Mouse (Mus musculus) adrenal gland, postnatal 14 days (tissue): ENCODE data around the gene Naa40. TPM values are rescaled to one million over a fixed set of nuclear protein-coding genes. Genes with fewer than 3 reads are reported as not detected.

Source experiments
- DNase-seq: peaks from one replicate; pipeline ENCODE4 v3.0.0; 2021; ENCODE audit warnings: mixed read lengths
- long read RNA-seq, 2 experiments: library from polyadenylated mRNA; stranded (forward); transcript quantifications; one replicate each; pipeline ENCODE4 v2.0.0; 2021
- total RNA-seq: library from RNA; stranded (reverse); gene quantifications from 2 replicates; pipeline ENCODE4 v1.2.3, GENCODE M21; 2021

The Naa40 gene
- total RNA-seq = 27.9 and 30.6 TPM in 2 replicates
- long read RNA-seq, experiment 1, transcript Naa40-201 (8 exons, 3,231 nt) = major isoform, 32 of 44 reads
- long read RNA-seq, experiment 1, partial matches to known transcripts = 0 of 44 reads
- long read RNA-seq, experiment 1, other reads (novel, unspliced or antisense) = 8 of 44 reads
- long read RNA-seq, experiment 2, transcript Naa40-201 (8 exons, 3,231 nt) = major isoform, 14 of 21 reads
- long read RNA-seq, experiment 2, partial matches to known transcripts = 3 of 21 reads
- long read RNA-seq, experiment 2, other reads (novel, unspliced or antisense) = 3 of 21 reads

GRCm38 (mm10) chr19:7240782-7241690 lies at the start of gene Naa40:
Naa40 (minus strand) TSS chr19:7241183.
- peak; percentile 96 for DNase-seq

- DNase-seq = no peak
Measured at GRCm38 (mm10) chr19:7289767-7290166, 48.8 kb upstream of the Naa40 start.

GRCm38 (mm10) chr19:7288288-7288687 lies 47.3 kb upstream of the Naa40 start:
- DNase-seq = no peak

- DNase-seq = no peak
Measured at GRCm38 (mm10) chr19:7286563-7287315, 45.8 kb upstream of the Naa40 start.

- no peak for DNase-seq
Measured at GRCm38 (mm10) chr19:7280557-7281330, 39.8 kb upstream of the Naa40 start.

GRCm38 (mm10) chr19:7279114-7279513 lies 38.1 kb upstream of the Naa40 start:
- DNase-seq = peak; percentile 67

- peak; percentile 40 for DNase-seq
Measured at GRCm38 (mm10) chr19:7278200-7278906, 37.4 kb upstream of the Naa40 start.

- no peak for DNase-seq
Measured at GRCm38 (mm10) chr19:7276796-7277195, 35.8 kb upstream of the Naa40 start.

GRCm38 (mm10) chr19:7276053-7276659 lies 35.2 kb upstream of the Naa40 start:
- peak; percentile 45 for DNase-seq

GRCm38 (mm10) chr19:7275131-7275789 lies 34.3 kb upstream of the Naa40 start:
- DNase-seq = peak; percentile 77

- DNase-seq = peak; percentile 63
Measured at GRCm38 (mm10) chr19:7274326-7274990, 33.5 kb upstream of the Naa40 start.

GRCm38 (mm10) chr19:7273486-7273885 lies 32.5 kb upstream of the Naa40 start:
- DNase-seq = no peak

- no peak for DNase-seq
Measured at GRCm38 (mm10) chr19:7269290-7270044, 28.5 kb upstream of the Naa40 start.

GRCm38 (mm10) chr19:7268722-7269090 lies 27.7 kb upstream of the Naa40 start:
- DNase-seq = peak; percentile 90

- DNase-seq = peak; percentile 91
Measured at GRCm38 (mm10) chr19:7267781-7268721, 27.1 kb upstream of the Naa40 start.

- peak; percentile 88 for DNase-seq
Measured at GRCm38 (mm10) chr19:7267091-7267741, 26.2 kb upstream of the Naa40 start, which contains the start of gene Rcor2. Rcor2 (plus strand) TSS chr19:7267325.

- no peak for DNase-seq
Measured at GRCm38 (mm10) chr19:7266421-7266831, 25.4 kb upstream of the Naa40 start.
